Mouse (Mus musculus): ENCODE results near the gene CK137956. TPM values are rescaled to one million over a fixed set of nuclear protein-coding genes. Genes with fewer than 3 reads are reported as not detected.

CK137956 gene
- polyA plus RNA-seq (2014; fragmentation: Illumina TruSeq; extraction: RNeasy Lipid Tissue Mini Kit (QIAGEN cat#74804); ENCODE audit: insufficient read depth, low read depth, low replicate concordance) = not detected

GRCm38 (mm10) chr4:127970901-127971868, at the start of gene CK137956:
Gene CK137956 (minus strand): TSS chr4:127970951.

DNA sequence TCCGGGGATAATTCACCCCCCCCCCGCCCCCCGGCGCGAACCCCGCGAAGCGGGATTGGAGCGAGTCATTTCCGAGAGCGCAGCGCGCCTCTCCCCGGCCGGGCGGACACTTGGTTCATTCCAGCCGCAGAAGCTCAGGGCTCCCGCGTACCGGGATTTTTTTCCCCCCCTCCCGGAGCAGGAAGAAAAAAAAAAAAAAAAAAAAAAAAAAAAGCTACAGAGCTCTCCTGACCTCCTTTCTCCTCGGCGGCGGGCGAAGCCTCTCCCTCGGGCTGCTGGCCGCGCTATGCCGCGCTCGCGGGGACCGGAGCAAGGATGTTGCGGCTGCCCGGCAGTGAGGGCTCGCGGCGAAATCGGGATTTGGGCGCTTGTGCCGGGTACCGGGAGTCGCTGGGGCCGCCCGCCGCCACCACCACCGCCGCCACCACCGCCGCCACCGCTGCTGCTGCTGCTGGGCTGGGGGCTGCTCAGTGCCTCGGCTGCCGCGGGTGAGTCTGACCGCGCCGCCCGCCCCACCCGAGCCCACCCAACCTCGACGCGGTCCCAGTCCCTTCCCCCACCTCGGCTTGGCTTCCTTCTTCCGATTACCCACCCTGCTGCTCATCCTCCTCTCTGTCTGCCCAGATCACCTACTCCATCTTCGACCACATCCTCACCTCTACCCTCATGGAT, 17.2 kb upstream of the CK137956 start, which contains the start of gene Csmd2:
TSS of gene Csmd2 (plus strand) at position 74 of the 672 bp plus-strand sequence.

Other genes with a start within 250 kb of the CK137956 start
- gene Csmd2, start 16.9 kb upstream of the CK137956 start, polyA plus RNA-seq (2014; fragmentation: Illumina TruSeq; extraction: RNeasy Lipid Tissue Mini Kit (QIAGEN cat#74804); ENCODE audit: insufficient read depth, low read depth, low replicate concordance) = not detected